Mouse (Mus musculus): ENCODE measurements around the gene Boc. TPM values are rescaled to one million over a fixed set of nuclear protein-coding genes. Genes with fewer than 3 reads are reported as not detected.

Gene Boc
- 8.5 and 8.8 TPM in 2 replicates for polyA plus RNA-seq (2012; rRNA removed)

DNA sequence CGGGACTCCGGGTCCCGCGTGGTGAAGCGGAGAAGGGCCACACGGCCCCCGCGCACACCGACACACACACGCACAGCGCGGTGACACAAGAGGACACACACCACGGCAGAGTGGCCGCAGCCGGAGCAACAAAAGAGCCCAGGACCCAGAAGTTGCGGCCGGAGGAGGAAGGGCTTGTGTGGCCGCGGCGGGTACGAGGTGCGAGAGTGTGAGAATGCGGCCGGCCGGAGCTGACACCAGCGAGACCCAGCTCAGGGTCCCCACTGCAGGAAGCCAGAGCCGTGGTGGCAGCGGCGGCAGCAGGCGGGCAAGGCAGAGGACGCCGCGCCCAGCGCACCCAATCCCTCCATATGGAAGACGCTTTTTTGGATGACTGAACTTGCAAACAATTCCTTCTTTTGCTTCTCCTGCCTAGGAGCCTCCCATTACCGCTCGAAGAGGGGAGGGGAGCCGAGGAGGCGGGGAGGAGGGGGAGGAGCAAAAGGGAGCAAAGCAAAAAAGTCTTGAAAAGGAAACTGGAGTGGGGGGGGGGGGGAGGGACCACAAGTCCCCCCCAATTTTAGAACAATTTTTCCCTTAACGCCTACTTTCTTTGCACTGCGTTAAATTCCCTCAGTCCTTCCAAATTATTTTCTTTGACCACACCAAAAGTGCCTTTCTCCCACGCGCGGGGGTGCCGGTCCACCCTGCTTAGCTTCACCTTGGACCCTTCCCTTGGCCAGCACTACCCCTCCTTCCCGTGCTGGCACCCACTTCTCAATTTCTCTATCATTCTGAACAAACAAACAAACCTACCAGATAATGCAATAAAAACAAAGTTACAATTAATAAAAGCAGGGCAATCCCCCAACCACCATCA is at the start of gene Boc:
Boc (minus strand) TSS at position 427 of the 859 bp plus-strand sequence.
- under 1% methylated on average over 46 of the region's 46 CpGs for WGBS
- Histone ChIP-seq H3K36me3 (ENCODE audit: control insufficient read depth, insufficient read depth, low read length) (no peaks in the 10 kb centered on the region), H3K4me3 (ENCODE audit: insufficient read depth, low read depth, low read length) (peak within 1 kb of the TSS; percentile 66), H3K27ac (ENCODE audit: insufficient read depth, low read depth, low read length) (peak within 1 kb of the TSS; percentile 77), H3K27me3 (replicated peaks; ENCODE audit: control insufficient read depth, insufficient read depth, low read length) (no peaks in the 10 kb centered on the region), H3K4me1 (ENCODE audit: control insufficient read depth, insufficient read depth, low read length) (no peaks in the 10 kb centered on the region)
- peak; percentile 33 for TF ChIP-seq POLR2A (IDR thresholded peaks at IDR 0.05; ENCODE audit: low read depth, low read length)
- TF ChIP-seq CTCF (conservative IDR thresholded peaks at IDR 0.05; ENCODE audit: insufficient read depth, insufficient read length, low read depth, low read length): no peak
- peak; percentile 74 for DNase-seq

DNA sequence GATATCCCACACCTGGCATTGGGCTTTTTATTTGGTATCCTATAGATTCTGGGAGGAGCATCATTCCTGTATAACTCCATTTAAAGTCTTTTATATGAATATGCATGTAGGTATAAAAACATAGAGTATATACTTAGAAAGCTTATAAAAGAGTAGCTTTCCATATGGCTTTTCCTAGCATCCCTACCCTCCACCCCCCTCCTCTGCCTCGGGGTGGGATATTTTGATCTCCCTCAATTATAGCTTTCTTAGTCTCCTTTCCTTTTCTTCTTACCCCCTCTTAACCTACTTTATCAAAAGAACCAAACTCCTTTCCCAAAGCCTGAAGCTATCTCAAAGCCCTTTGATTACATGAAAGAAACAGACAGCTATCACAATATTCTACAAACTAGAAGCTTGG is 47.9 kb upstream of the Boc start:
- DNase-seq: no peak
- Histone ChIP-seq H3K4me3 (ENCODE audit: insufficient read depth, low read depth, low read length) (no peak overlapping the region), H3K36me3 (ENCODE audit: control insufficient read depth, insufficient read depth, low read length) (no peaks in the 10 kb centered on the region), H3K27me3 (replicated peaks; ENCODE audit: control insufficient read depth, insufficient read depth, low read length) (no peaks in the 10 kb centered on the region), H3K27ac (ENCODE audit: insufficient read depth, low read depth, low read length) (no peak overlapping the region), H3K4me1 (ENCODE audit: control insufficient read depth, insufficient read depth, low read length) (no peaks in the 10 kb centered on the region)
- TF ChIP-seq CTCF (conservative IDR thresholded peaks at IDR 0.05; ENCODE audit: insufficient read depth, insufficient read length, low read depth, low read length) (no peak), POLR2A (IDR thresholded peaks at IDR 0.05; ENCODE audit: low read depth, low read length) (no peak)
- WGBS: 73% methylated on average over 1 of the region's 1 CpGs

DNA sequence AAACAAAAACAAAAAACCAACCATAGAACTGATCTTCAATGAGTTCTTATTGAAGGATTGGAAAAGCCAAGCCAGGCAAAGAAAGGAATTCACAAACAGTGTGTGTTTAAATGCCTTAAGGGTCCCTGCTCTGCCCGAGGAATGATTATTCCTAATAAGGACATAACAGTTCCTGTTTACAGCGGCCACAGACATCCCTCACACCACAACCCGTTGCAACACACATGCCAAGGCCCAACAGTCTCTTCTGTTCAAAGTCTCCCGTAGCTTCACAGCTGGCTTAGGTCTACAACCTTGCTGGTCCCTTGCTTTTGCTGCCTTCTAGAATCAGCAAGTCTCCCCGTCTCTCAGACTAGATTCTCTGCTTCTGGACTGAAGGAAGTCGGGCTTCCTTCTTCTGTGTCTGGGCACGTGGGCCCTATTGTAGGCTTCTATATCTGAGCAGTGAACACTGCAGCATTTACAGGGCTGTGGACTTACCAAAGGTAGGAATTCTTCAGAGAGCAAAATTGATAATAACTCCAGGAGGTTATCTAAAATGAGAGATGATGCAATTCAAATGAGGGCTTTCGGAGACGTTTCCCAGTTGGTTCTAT is 45.4 kb upstream of the Boc start:
- 59% methylated on average over 9 of the region's 9 CpGs for WGBS
- no peak for DNase-seq

DNA sequence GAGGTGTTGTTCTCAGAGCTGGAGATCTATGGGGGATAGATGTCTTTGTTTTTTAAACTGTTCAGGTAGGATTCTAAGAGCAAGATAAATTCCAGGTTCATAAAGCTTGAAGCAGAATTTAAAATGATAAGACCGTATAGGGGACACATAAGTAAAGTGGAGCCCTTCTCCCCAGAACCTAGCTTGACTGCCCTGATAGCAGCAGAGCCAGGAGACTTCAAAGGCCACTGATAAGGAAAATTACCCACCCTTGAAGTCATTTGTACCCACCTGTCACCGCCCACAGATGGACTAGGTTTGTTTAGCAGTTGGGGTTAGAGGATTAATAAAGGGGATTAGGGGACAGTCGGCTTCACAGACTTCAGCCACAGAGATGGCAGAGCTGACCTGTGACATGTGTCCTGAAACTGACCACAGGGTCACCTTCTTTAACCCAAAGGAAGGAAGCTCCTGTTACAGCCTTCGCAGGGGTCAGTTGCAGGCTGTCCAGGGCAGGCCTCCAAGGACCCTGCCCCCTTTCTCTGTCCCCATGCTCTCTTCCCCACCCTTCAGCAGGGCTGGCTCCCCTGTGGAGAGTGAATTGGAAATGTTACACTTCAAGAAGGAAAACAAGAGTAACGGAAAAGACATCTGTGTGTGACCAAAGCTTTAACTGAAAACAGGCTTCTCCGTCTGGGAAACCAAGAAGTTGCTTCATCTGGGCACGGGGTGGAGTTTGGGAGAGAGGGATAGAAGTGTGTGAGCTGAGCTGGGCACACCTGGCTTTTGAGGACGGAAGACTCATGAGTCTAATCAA is 43.5 kb upstream of the Boc start:
- Histone ChIP-seq H3K36me3 (ENCODE audit: control insufficient read depth, insufficient read depth, low read length) (no peaks in the 10 kb centered on the region), H3K27ac (ENCODE audit: insufficient read depth, low read depth, low read length) (no peak overlapping the region), H3K27me3 (replicated peaks; ENCODE audit: control insufficient read depth, insufficient read depth, low read length) (no peaks in the 10 kb centered on the region; the same call in 1 of the 2 replicates), H3K4me1 (ENCODE audit: control insufficient read depth, insufficient read depth, low read length) (no peaks in the 10 kb centered on the region), H3K4me3 (ENCODE audit: insufficient read depth, low read depth, low read length) (no peak overlapping the region)
- no peak for TF ChIP-seq POLR2A (IDR thresholded peaks at IDR 0.05; ENCODE audit: low read depth, low read length)
- TF ChIP-seq CTCF (conservative IDR thresholded peaks at IDR 0.05; ENCODE audit: insufficient read depth, insufficient read length, low read depth, low read length): no peak
- no peak for DNase-seq
- WGBS: 63% methylated on average over 8 of the region's 8 CpGs

More for the DNA sequence above, 45.4 kb upstream of the Boc start:
- TF ChIP-seq CTCF (conservative IDR thresholded peaks at IDR 0.05; ENCODE audit: insufficient read depth, insufficient read length, low read depth, low read length): no peak
- no peak for TF ChIP-seq POLR2A (IDR thresholded peaks at IDR 0.05; ENCODE audit: low read depth, low read length)
- Histone ChIP-seq H3K27ac (ENCODE audit: insufficient read depth, low read depth, low read length) (no peak overlapping the region), H3K36me3 (ENCODE audit: control insufficient read depth, insufficient read depth, low read length) (no peaks in the 10 kb centered on the region), H3K4me3 (ENCODE audit: insufficient read depth, low read depth, low read length) (no peak overlapping the region), H3K27me3 (replicated peaks; ENCODE audit: control insufficient read depth, insufficient read depth, low read length) (no peaks in the 10 kb centered on the region; the same call in 1 of the 2 replicates), H3K4me1 (ENCODE audit: control insufficient read depth, insufficient read depth, low read length) (no peaks in the 10 kb centered on the region)

DNA sequence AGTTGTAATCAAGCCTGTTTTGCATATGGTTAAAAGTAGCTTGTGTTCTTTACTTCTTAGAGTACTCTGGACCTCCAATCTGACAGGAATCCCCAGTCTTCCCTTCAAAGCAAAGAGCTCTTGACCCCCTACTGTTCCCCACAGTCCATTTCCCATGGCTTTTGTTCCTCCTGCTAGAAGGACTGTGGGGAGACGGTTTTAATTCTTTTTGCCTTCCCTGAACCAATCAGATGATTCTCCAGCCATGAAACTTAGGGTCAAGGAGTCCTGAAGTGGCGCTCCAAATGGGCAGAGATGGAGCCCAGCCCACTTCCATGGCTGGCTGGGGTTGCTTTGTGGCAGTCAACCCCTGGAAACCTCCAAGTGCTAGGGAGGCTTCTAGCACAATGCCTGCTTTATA is 42.5 kb upstream of the Boc start:
- H3K4me1 ChIP-seq (ENCODE audit: control insufficient read depth, insufficient read depth, low read length): no peaks in the 10 kb centered on the region
- H3K36me3 ChIP-seq (ENCODE audit: control insufficient read depth, insufficient read depth, low read length): no peaks in the 10 kb centered on the region
- no peak overlapping the region for H3K4me3 ChIP-seq (ENCODE audit: insufficient read depth, low read depth, low read length)
- WGBS: 55% methylated on average over 2 of the region's 2 CpGs
- no peaks in the 10 kb centered on the region; the same call in 1 of the 2 replicates for H3K27me3 ChIP-seq (replicated peaks; ENCODE audit: control insufficient read depth, insufficient read depth, low read length)
- TF ChIP-seq POLR2A (IDR thresholded peaks at IDR 0.05; ENCODE audit: low read depth, low read length) (no peak), CTCF (conservative IDR thresholded peaks at IDR 0.05; ENCODE audit: insufficient read depth, insufficient read length, low read depth, low read length) (no peak)
- DNase-seq: no peak
- no peak overlapping the region for H3K27ac ChIP-seq (ENCODE audit: insufficient read depth, low read depth, low read length)

DNA sequence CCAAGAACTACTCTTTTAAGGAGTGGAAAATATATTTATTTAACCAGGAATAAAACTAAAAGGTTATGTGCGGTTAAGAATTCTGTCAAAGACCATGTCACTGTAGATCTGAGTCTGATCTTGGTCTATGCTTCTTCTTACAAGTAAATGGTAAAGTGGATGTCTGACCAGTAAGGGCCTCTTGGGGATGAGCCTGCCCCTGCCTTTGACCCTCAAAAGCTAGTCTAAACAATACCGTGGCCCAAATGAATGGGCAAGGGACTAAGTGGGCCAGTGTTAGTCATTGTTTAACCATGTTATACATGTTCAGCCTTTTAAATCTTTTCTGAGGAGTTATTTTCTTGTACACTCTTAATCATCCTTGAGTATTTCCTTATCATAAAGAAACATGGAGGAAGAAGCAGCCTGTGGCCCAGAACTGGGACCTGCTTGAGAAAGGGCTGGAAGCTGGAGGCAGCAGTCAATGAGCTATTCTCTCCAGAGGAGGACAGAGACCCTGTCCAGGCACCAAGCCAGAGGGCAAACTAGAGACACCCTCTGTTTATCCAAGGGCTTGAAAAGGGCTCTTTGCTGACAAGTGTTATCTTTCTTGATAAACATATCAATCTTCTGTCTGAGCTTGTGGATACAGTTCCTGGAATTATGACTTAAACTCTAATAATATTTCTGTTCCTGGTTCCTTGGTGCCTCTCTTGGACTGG is 38.6 kb upstream of the Boc start:
- Histone ChIP-seq H3K4me3 (ENCODE audit: insufficient read depth, low read depth, low read length) (no peak overlapping the region), H3K27me3 (replicated peaks; ENCODE audit: control insufficient read depth, insufficient read depth, low read length) (no peaks in the 10 kb centered on the region; the same call in 1 of the 2 replicates), H3K4me1 (ENCODE audit: control insufficient read depth, insufficient read depth, low read length) (no peaks in the 10 kb centered on the region), H3K36me3 (ENCODE audit: control insufficient read depth, insufficient read depth, low read length) (no peaks in the 10 kb centered on the region), H3K27ac (ENCODE audit: insufficient read depth, low read depth, low read length) (no peak overlapping the region)
- 72% methylated on average over 2 of the region's 2 CpGs for WGBS
- TF ChIP-seq CTCF (conservative IDR thresholded peaks at IDR 0.05; ENCODE audit: insufficient read depth, insufficient read length, low read depth, low read length): no peak
- no peak for TF ChIP-seq POLR2A (IDR thresholded peaks at IDR 0.05; ENCODE audit: low read depth, low read length)
- no peak for DNase-seq
